Mouse (Mus musculus): ENCODE data around the gene Grap.
"Not testable (repeated sequence)": the region's sequence is repeated elsewhere in the genome, so short reads cannot be mapped to it uniquely, and the experiment has no call there.

The Grap gene

GRCm38 (mm10) chr11:61638764-61639536 is 14.1 kb upstream of the Grap start:
- in situ Hi-C loops (cut with MboI, MseI): no loop called here

GRCm38 (mm10) chr11:61639601-61640177 is 13.4 kb upstream of the Grap start:
- in situ Hi-C loops (cut with MboI, MseI): no loop called here

GRCm38 (mm10) chr11:61640585-61640984 is 12.5 kb upstream of the Grap start:
- in situ Hi-C loops (cut with MboI, MseI): not testable (repeated sequence)

- in situ Hi-C loops (cut with MboI, MseI): no loop called here
These were observed 11.0 kb upstream of the Grap start for GRCm38 (mm10) chr11:61642106-61642505.

- in situ Hi-C loops (cut with MboI, MseI): no loop called here
These were observed 9.7 kb upstream of the Grap start for GRCm38 (mm10) chr11:61643184-61643961.

- in situ Hi-C loops (cut with MboI, MseI): no loop called here
These were observed 8.3 kb upstream of the Grap start for GRCm38 (mm10) chr11:61644576-61645326.

- in situ Hi-C loops (cut with MboI, MseI): no loop called here
These were observed 7.7 kb upstream of the Grap start for GRCm38 (mm10) chr11:61645357-61645857.

GRCm38 (mm10) chr11:61646499-61647039 is 6.5 kb upstream of the Grap start:
- in situ Hi-C loops (cut with MboI, MseI): no loop called here

- in situ Hi-C loops (cut with MboI, MseI): no loop called here
These were observed 5.8 kb upstream of the Grap start for GRCm38 (mm10) chr11:61647110-61647910.

GRCm38 (mm10) chr11:61647956-61648748 is 4.9 kb upstream of the Grap start:
- in situ Hi-C loops (cut with MboI, MseI): no loop called here

- in situ Hi-C loops (cut with MboI, MseI): no loop called here
These were observed 4.3 kb upstream of the Grap start for GRCm38 (mm10) chr11:61648749-61649115.

GRCm38 (mm10) chr11:61649163-61649580 is 3.9 kb upstream of the Grap start:
- in situ Hi-C loops (cut with MboI, MseI): no loop called here

GRCm38 (mm10) chr11:61649626-61650025 is 3.4 kb upstream of the Grap start:
- in situ Hi-C loops (cut with MboI, MseI): no loop called here

GRCm38 (mm10) chr11:61650470-61651265 is 2.4 kb upstream of the Grap start:
- in situ Hi-C loops (cut with MboI, MseI): no loop called here

GRCm38 (mm10) chr11:61652216-61652615 is 849 bp upstream of the Grap start:
- in situ Hi-C loops (cut with MboI, MseI): no loop called here

GRCm38 (mm10) chr11:61653568-61653967 is 503 bp downstream of the Grap start:
- in situ Hi-C loops (cut with MboI, MseI): no loop called here

GRCm38 (mm10) chr11:61654786-61655311 is 1.8 kb downstream of the Grap start:
- in situ Hi-C loops (cut with MboI, MseI): no loop called here

GRCm38 (mm10) chr11:61655649-61656048 is 2.6 kb downstream of the Grap start:
- in situ Hi-C loops (cut with MboI, MseI): no loop called here
